Mouse (Mus musculus): ENCODE results near the gene Zswim3.
"Not testable (repeated sequence)": the region's sequence is repeated elsewhere in the genome, so short reads cannot be mapped to it uniquely, and the experiment has no call there.

The Zswim3 gene

GRCm38 (mm10) chr2:164855572-164855971, 50.7 kb downstream of the Zswim3 start:
- in situ Hi-C loops (cut with MseI, MboI) = not testable (repeated sequence)

DNA sequence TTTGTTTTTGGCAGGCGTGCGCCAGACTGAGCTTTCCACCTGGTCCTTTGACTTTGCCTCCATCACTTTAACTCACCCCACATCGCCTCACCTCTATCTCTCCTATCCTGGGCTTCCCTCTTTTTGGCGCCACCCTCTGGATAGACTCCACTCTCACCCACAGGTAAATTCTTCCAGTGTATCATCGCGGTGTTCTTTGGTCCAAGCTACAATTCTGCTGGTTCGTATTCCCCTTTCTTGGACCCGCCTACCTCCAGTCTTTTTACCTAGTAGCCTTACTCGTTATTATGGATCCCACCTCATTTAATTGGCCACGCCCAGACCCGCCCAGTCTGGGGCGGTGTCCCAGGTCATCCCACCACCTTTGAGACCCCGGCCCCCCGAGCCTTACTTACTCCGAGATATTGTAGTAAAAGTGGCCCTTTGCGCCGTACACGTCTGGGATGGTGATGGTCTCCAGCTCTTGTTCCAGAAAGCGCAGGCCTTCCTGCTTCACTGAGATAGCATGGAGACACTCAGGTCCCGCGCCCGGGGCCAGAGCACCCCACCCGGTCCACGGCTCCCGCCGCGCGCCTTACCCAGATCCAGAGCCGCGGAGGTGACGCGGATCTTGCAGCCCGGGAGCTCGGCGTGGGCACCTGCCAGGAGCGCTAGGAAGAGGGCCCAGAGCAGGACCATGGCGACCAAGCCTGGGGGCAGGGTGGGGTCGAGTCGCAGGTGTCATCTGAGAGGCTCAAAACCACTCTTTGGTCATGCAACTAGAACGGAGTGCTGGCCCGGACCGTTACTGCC, 51.6 kb downstream of the Zswim3 start:
- in situ Hi-C loops (cut with MseI, MboI) = no loop called here

- in situ Hi-C loops (cut with MseI, MboI) = no loop called here
These were observed 52.4 kb downstream of the Zswim3 start, which contains the start of gene Pltp for GRCm38 (mm10) chr2:164857101-164857821. Gene Pltp (minus strand): TSS chr2:164857711.

DNA sequence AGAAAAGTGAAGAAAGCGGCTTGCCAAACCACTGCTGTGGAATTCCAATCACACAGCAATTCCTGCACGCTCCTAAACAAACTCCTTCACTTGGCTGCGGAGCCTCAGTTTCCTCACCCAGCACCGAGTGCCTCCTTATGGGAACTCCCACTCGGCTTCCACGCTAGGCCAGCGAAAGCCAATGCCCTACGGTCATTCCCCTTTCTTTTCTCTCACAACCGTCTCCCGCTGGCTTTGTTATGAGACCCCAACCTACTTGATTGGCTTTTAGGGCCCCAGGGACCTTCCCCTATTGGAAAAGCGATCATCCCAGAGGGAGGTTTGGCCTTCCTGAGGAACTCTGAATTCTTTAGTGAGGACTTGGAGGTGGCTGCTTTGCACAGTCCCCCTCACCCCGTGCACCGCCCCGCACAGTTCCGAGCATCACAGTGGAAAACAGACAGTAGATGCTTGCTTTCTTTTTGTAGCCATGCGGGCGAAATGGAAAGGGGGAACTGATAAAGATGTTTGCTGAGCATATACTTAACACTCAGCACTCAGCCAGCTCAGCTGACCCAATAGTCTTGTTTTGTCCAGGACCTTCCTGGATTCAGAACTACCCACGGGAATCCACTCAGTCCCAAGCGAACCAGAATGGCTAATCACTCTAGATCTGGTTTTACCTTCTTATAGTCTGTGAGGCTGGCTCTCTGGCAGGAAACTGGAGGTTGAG, 53.1 kb downstream of the Zswim3 start:
- in situ Hi-C loops (cut with MseI, MboI) = no loop called here

DNA sequence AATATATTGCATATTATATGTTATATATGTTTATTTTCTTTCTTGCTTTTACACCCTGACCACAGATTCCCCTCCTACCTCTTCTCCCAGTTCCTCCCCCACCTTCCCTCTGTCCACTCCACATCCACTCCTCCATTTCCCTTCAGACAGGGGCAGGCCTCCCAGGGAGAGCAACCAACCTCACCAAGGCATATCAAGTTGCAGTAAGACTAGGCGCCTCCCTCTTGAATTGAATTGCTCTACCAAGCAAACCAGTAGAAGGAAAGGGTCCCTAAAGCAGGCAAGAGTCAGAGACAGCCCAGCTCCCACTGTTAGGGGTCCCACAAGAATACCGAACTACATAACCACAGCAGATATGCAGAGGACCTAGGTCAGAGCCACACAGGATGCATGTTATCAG, 54.3 kb downstream of the Zswim3 start:
- in situ Hi-C loops (cut with MseI, MboI) = no loop called here

GRCm38 (mm10) chr2:164859640-164860432, 54.9 kb downstream of the Zswim3 start:
- in situ Hi-C loops (cut with MseI, MboI) = no loop called here

DNA sequence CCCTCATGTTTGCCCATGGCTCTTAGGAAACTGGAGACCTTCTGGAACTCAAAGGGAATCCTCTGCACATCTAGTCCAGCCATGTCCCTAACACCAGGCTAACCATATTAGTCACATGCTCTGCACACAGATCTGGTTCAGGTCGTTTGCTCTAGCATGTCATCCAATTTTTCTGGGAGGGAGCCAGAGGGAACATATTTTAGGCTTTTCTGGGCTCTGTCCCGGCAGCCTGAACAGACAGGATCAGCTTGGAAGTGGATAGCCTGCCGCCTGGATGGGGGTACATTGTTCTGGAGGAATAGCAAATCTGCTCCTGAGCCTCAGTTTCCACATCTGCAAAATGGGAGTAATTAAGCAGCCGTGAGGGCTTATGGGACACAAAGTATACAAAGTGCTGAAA, 56.2 kb downstream of the Zswim3 start:
- in situ Hi-C loops (cut with MseI, MboI) = no loop called here

GRCm38 (mm10) chr2:164862179-164862861, 57.4 kb downstream of the Zswim3 start:
- in situ Hi-C loops (cut with MseI, MboI) = no loop called here

- in situ Hi-C loops (cut with MseI, MboI) = not testable (repeated sequence)
These were observed 58.5 kb downstream of the Zswim3 start for GRCm38 (mm10) chr2:164863411-164863810.

DNA sequence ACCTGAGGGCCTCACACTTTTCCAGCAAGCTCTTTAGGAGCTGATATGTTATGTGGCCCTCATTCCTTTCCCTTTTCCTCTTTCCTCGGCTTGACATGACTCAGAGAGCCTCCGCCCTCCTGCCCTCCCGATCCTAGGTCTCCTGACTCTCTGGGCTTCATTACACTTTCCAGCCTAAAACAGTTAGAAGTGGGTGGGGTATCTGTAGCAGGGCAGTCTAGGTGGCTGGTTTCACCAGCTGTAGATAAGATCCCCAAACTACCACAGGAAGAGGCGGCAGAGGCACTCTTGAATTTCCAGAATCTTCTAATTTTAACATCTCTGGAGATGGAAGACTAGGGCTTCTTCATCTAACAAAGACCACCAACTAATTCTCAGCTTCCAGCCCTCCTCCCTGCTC, 59.7 kb downstream of the Zswim3 start:
- in situ Hi-C loops (cut with MseI, MboI) = no loop called here

- in situ Hi-C loops (cut with MseI, MboI) = no loop called here
These were observed 62.0 kb downstream of the Zswim3 start for GRCm38 (mm10) chr2:164866741-164867551.

DNA sequence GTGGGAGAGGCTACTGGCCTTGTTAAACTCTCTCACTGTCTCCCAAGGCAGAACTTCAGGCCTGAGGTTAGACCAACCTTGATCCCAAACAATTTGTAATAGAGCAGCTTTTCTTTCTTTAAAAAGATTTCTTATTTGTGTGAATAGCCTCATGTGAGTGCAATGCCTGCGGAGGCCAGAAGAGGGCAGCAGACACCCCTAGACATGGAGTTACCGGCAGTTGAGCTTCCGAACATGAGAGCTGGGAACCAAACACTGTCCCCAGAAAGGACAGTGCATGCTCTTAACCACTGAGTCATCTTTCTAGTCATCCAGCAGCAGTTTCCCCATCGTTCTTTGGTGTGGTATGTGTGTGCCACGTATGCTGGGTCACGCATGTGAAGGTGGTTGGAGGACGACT, 62.7 kb downstream of the Zswim3 start:
- in situ Hi-C loops (cut with MseI, MboI) = no loop called here

DNA sequence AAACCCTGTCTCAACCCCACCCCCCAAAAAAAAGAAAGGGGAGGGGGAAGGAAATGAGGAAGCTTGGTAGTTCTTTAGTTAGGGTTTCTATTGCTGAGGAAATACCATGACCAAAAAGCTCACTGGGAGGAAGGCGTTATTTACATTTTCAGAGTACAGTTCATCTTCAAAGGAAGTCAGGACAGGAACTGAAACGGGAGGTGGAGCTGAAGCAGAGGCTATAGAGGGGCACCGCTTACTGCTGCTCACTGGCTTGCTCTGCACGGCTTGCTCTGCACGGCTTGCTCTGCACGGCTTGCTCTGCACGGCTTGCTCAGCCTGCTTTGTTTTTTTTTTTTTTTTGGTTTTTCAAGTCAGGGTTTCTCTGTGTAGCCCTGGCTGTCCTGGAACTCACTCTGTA, 63.6 kb downstream of the Zswim3 start:
- in situ Hi-C loops (cut with MseI, MboI) = no loop called here

Measured in mouse trophoblast stem cell (cell line).